Mouse (Mus musculus): ENCODE data around the gene Aim2. TPM values are rescaled to one million over a fixed set of nuclear protein-coding genes. Genes with fewer than 3 reads are reported as not detected.

Aim2 gene
- polyA plus RNA-seq, 1 experiment from 2014 or later: 2.3 TPM

GRCm38 (mm10) chr1:173356699-173357098 is 6.0 kb downstream of the Aim2 start:
- Histone ChIP-seq H3K4me2 (ENCODE audit: low read length) (no peak overlapping the region), H3K9me3 (replicated peaks; ENCODE audit: control insufficient read depth, low read length) (no peaks in the 10 kb centered on the region), H3K9ac (ENCODE audit: low read length) (no peak overlapping the region), H3K36me3 (ENCODE audit: control insufficient read depth, insufficient read depth, low read length) (0 out of 2 replicates have a peak, but pooled peaks cover 11% of the 10 kb centered on the region), H3K4me1 (ENCODE audit: control insufficient read depth, insufficient read depth, low read length) (peaks cover 7% of the 10 kb centered on the region; the same call in 1 of the 2 replicates), H3K27me3 (replicated peaks; ENCODE audit: control insufficient read depth, insufficient read depth, low read length) (no peaks in the 10 kb centered on the region), H3K27ac (ENCODE audit: low read depth, low read length) (no peak overlapping the region), H3K4me3 (ENCODE audit: low read depth, low read length) (no peak overlapping the region)
- WGBS: 88% methylated on average over 2 of the region's 2 CpGs
- ATAC-seq (no peak), DNase-seq (ENCODE audit: low spot score) (no peak)

GRCm38 (mm10) chr1:173357799-173358198 is 7.1 kb downstream of the Aim2 start:
- whole genome bisulfite sequencing: 39% methylated on average over 4 of the region's 4 CpGs
- Histone ChIP-seq H3K27ac (ENCODE audit: low read depth, low read length) (no peak overlapping the region), H3K4me3 (ENCODE audit: low read depth, low read length) (no peak overlapping the region), H3K4me1 (ENCODE audit: control insufficient read depth, insufficient read depth, low read length) (peaks cover 7% of the 10 kb centered on the region; the same call in 1 of the 2 replicates), H3K9ac (ENCODE audit: low read length) (no peak overlapping the region), H3K4me2 (ENCODE audit: low read length) (no peak overlapping the region), H3K27me3 (replicated peaks; ENCODE audit: control insufficient read depth, insufficient read depth, low read length) (no peaks in the 10 kb centered on the region), H3K36me3 (ENCODE audit: control insufficient read depth, insufficient read depth, low read length) (0 out of 2 replicates have a peak, but pooled peaks cover 11% of the 10 kb centered on the region), H3K9me3 (replicated peaks; ENCODE audit: control insufficient read depth, low read length) (no peaks in the 10 kb centered on the region)
- DNase-seq (ENCODE audit: low spot score): no peak
- ATAC-seq: peak; percentile 14; the same call in 1 of the 2 replicates

- 62% methylated on average over 4 of the region's 4 CpGs for WGBS
- DNase-seq (ENCODE audit: low spot score) (no peak), ATAC-seq (no peak)
- Histone ChIP-seq H3K4me2 (ENCODE audit: low read length) (no peak overlapping the region), H3K36me3 (ENCODE audit: control insufficient read depth, insufficient read depth, low read length) (0 out of 2 replicates have a peak, but pooled peaks cover 17% of the 10 kb centered on the region), H3K9ac (ENCODE audit: low read length) (no peak overlapping the region), H3K27me3 (replicated peaks; ENCODE audit: control insufficient read depth, insufficient read depth, low read length) (no peaks in the 10 kb centered on the region), H3K9me3 (replicated peaks; ENCODE audit: control insufficient read depth, low read length) (no peaks in the 10 kb centered on the region), H3K4me1 (ENCODE audit: control insufficient read depth, insufficient read depth, low read length) (peaks cover 11% of the 10 kb centered on the region), H3K4me3 (ENCODE audit: low read depth, low read length) (no peak overlapping the region), H3K27ac (ENCODE audit: low read depth, low read length) (no peak overlapping the region)
Observed at GRCm38 (mm10) chr1:173359590-173360290, 9.1 kb downstream of the Aim2 start.

GRCm38 (mm10) chr1:173361651-173362050 is 11.0 kb downstream of the Aim2 start:
- H3K4me3 ChIP-seq (ENCODE audit: low read depth, low read length): no peak overlapping the region
- no peak overlapping the region for H3K9ac ChIP-seq (ENCODE audit: low read length)
- H3K27me3 ChIP-seq (replicated peaks; ENCODE audit: control insufficient read depth, insufficient read depth, low read length): no peaks in the 10 kb centered on the region
- 48% methylated on average over 6 of the region's 6 CpGs for WGBS
- no peaks in the 10 kb centered on the region for H3K9me3 ChIP-seq (replicated peaks; ENCODE audit: control insufficient read depth, low read length)
- DNase-seq (ENCODE audit: low spot score) (no peak), ATAC-seq (no peak)
- no peak overlapping the region for H3K27ac ChIP-seq (ENCODE audit: low read depth, low read length)
- H3K4me1 ChIP-seq (ENCODE audit: control insufficient read depth, insufficient read depth, low read length): peaks cover 24% of the 10 kb centered on the region
- no peak overlapping the region for H3K4me2 ChIP-seq (ENCODE audit: low read length)
- H3K36me3 ChIP-seq (ENCODE audit: control insufficient read depth, insufficient read depth, low read length): 0 out of 2 replicates have a peak, but pooled peaks cover 14% of the 10 kb centered on the region

- Histone ChIP-seq H3K36me3 (ENCODE audit: control insufficient read depth, insufficient read depth, low read length) (0 out of 2 replicates have a peak, but pooled peaks cover 7% of the 10 kb centered on the region), H3K9me3 (replicated peaks; ENCODE audit: control insufficient read depth, low read length) (no peaks in the 10 kb centered on the region), H3K27me3 (replicated peaks; ENCODE audit: control insufficient read depth, insufficient read depth, low read length) (no peaks in the 10 kb centered on the region), H3K9ac (ENCODE audit: low read length) (no peak overlapping the region), H3K27ac (ENCODE audit: low read depth, low read length) (no peak overlapping the region), H3K4me3 (ENCODE audit: low read depth, low read length) (no peak overlapping the region), H3K4me2 (ENCODE audit: low read length) (no peak overlapping the region), H3K4me1 (ENCODE audit: control insufficient read depth, insufficient read depth, low read length) (peaks cover 26% of the 10 kb centered on the region)
- 96% methylated on average over 2 of the region's 2 CpGs for WGBS
- ATAC-seq: no peak
- no peak for DNase-seq (ENCODE audit: low spot score)
Observed at GRCm38 (mm10) chr1:173363436-173363835, 12.8 kb downstream of the Aim2 start.

- no peak overlapping the region for H3K4me2 ChIP-seq (ENCODE audit: low read length)
- no peak overlapping the region for H3K27ac ChIP-seq (ENCODE audit: low read depth, low read length)
- WGBS: 81% methylated on average over 4 of the region's 4 CpGs
- DNase-seq (ENCODE audit: low spot score) (no peak), ATAC-seq (no peak)
- no peak overlapping the region for H3K9ac ChIP-seq (ENCODE audit: low read length)
- no peak overlapping the region for H3K4me3 ChIP-seq (ENCODE audit: low read depth, low read length)
- H3K9me3 ChIP-seq (replicated peaks; ENCODE audit: control insufficient read depth, low read length): no peaks in the 10 kb centered on the region
- 0 out of 2 replicates have a peak, but pooled peaks cover 7% of the 10 kb centered on the region for H3K36me3 ChIP-seq (ENCODE audit: control insufficient read depth, insufficient read depth, low read length)
- no peaks in the 10 kb centered on the region for H3K27me3 ChIP-seq (replicated peaks; ENCODE audit: control insufficient read depth, insufficient read depth, low read length)
- peaks cover 24% of the 10 kb centered on the region for H3K4me1 ChIP-seq (ENCODE audit: control insufficient read depth, insufficient read depth, low read length)
Observed at GRCm38 (mm10) chr1:173364125-173364800, 13.6 kb downstream of the Aim2 start.

GRCm38 (mm10) chr1:173365970-173366409 is 15.3 kb downstream of the Aim2 start:
- Histone ChIP-seq H3K9ac (ENCODE audit: low read length) (peak overlapping the region; percentile 93), H3K9me3 (replicated peaks; ENCODE audit: control insufficient read depth, low read length) (no peaks in the 10 kb centered on the region), H3K36me3 (ENCODE audit: control insufficient read depth, insufficient read depth, low read length) (0 out of 2 replicates have a peak, but pooled peaks cover 7% of the 10 kb centered on the region), H3K4me1 (ENCODE audit: control insufficient read depth, insufficient read depth, low read length) (peaks cover 23% of the 10 kb centered on the region), H3K4me2 (ENCODE audit: low read length) (peak overlapping the region; percentile 81), H3K4me3 (ENCODE audit: low read depth, low read length) (peak overlapping the region; percentile 90), H3K27ac (ENCODE audit: low read depth, low read length) (0 out of 2 replicates have a peak overlapping the region, but pooled peaks have one; percentile 87), H3K27me3 (replicated peaks; ENCODE audit: control insufficient read depth, insufficient read depth, low read length) (no peaks in the 10 kb centered on the region)
- 3% methylated on average over 13 of the region's 13 CpGs for WGBS
- peak; percentile 12; the same call in 1 of the 2 replicates for ATAC-seq
- peak; percentile 48 for DNase-seq (ENCODE audit: low spot score)

- Histone ChIP-seq H3K4me2 (ENCODE audit: low read length) (peak overlapping the region; percentile 81), H3K36me3 (ENCODE audit: control insufficient read depth, insufficient read depth, low read length) (0 out of 2 replicates have a peak, but pooled peaks cover 7% of the 10 kb centered on the region), H3K27me3 (replicated peaks; ENCODE audit: control insufficient read depth, insufficient read depth, low read length) (no peaks in the 10 kb centered on the region), H3K9me3 (replicated peaks; ENCODE audit: control insufficient read depth, low read length) (no peaks in the 10 kb centered on the region), H3K9ac (ENCODE audit: low read length) (peak overlapping the region; percentile 93), H3K4me1 (ENCODE audit: control insufficient read depth, insufficient read depth, low read length) (peaks cover 23% of the 10 kb centered on the region), H3K27ac (ENCODE audit: low read depth, low read length) (peak overlapping the region; percentile 87), H3K4me3 (ENCODE audit: low read depth, low read length) (peak overlapping the region; percentile 90)
- peak; percentile 72 for ATAC-seq
- peak; percentile 71 for DNase-seq (ENCODE audit: low spot score)
- under 1% methylated on average over 31 of the region's 31 CpGs for WGBS
Observed at GRCm38 (mm10) chr1:173366701-173367355, 16.1 kb downstream of the Aim2 start.
